Comparison of ENCODE assay signal across 8 mouse cellular contexts in genomic region chr13:16020659-16021058, GRCm38 (mm10). TPM values are rescaled to one million over a fixed set of nuclear protein-coding genes. Genes with fewer than 3 reads are reported as not detected.
DNase-seq lines count a peak whose midpoint lies in the region; ATAC-seq and TF ChIP-seq lines count a peak whose summit lies in the region.

No protein-coding gene starts in this region.

- H3K27ac ChIP-seq in kidney, postnatal 0 days = no peak overlapping the region
- no peak overlapping the region for H3K27ac ChIP-seq in kidney, embryonic 14.5 days (ENCODE audit: low read depth, low read length)

- no peak for ATAC-seq in kidney, postnatal 0 days (replicated peaks; ENCODE audit: low FRiP score, low read depth)
- no peak for ATAC-seq in kidney, embryonic 14.5 days (ENCODE audit: low FRiP score, low TSS enrichment)

- no peak overlapping the region for H3K9ac ChIP-seq in kidney, postnatal 0 days (ENCODE audit: low read depth, low read length)
- no peak overlapping the region for H3K9ac ChIP-seq in kidney, embryonic 14.5 days (ENCODE audit: low read depth, low read length)

- peak; percentile 84 for DNase-seq in kidney, postnatal 0 days (ENCODE audit: low spot score)
- peak; percentile 64 for DNase-seq in ES-CJ7 (ENCODE audit: low read depth, low spot score)
- peak; percentile 25 for DNase-seq in adrenal gland, postnatal 25 days
- peak; percentile 66 for DNase-seq in forelimb bud, embryonic 11.5 days (ENCODE audit: low read depth, low spot score)
- peak; percentile 65 to 74 for DNase-seq in left cerebral cortex, postnatal 14 days (ENCODE audit: low spot score in 2 of 2)
- DNase-seq in MN1 (ENCODE audit: low spot score) = no peak

- no peak for TF ChIP-seq POLR2A in myocyte (IDR thresholded peaks at IDR 0.05; ENCODE audit: insufficient read length, low read depth)

- H3K4me3 ChIP-seq in kidney, postnatal 0 days (replicated peaks; ENCODE audit: low read depth, low read length) = no peak overlapping the region
- H3K4me3 ChIP-seq in kidney, embryonic 14.5 days (ENCODE audit: low read length) = no peak overlapping the region
- peak overlapping the region; percentile 78 for H3K4me3 ChIP-seq in myocyte

- H3K36me3 ChIP-seq in kidney, postnatal 0 days (ENCODE audit: insufficient read depth, low read length) = no peaks in the 10 kb centered on the region
- H3K36me3 ChIP-seq in kidney, embryonic 14.5 days (ENCODE audit: control insufficient read depth, insufficient read depth, low read length) = no peaks in the 10 kb centered on the region
- H3K36me3 ChIP-seq in myocyte (ENCODE audit: control insufficient read depth, insufficient read depth) = no peaks in the 10 kb centered on the region

- H3K4me1 ChIP-seq in kidney, postnatal 0 days (replicated peaks; ENCODE audit: insufficient read depth, low read length) = no peaks in the 10 kb centered on the region
- 0 out of 2 replicates have a peak, but pooled peaks cover 4% of the 10 kb centered on the region for H3K4me1 ChIP-seq in kidney, embryonic 14.5 days (ENCODE audit: control insufficient read depth, insufficient read depth, low read length)

- no peak overlapping the region for H3K4me2 ChIP-seq in kidney, postnatal 0 days (ENCODE audit: low read length)
- H3K4me2 ChIP-seq in kidney, embryonic 14.5 days (replicated peaks; ENCODE audit: low read depth, low read length) = no peak overlapping the region
- H3K4me2 ChIP-seq in myocyte (ENCODE audit: low read depth) = peak overlapping the region; percentile 66

- intact Hi-C loops in left cerebral cortex, postnatal 14 days (cut with DNase I) = loop anchor here (5.0 kb wide), 2 partner anchors 742 to 1412 kb away; no protein-coding TSS in a partner anchor

- no peaks in the 10 kb centered on the region for H3K9me3 ChIP-seq in kidney, postnatal 0 days (replicated peaks; ENCODE audit: low read length)
- H3K9me3 ChIP-seq in kidney, embryonic 14.5 days (ENCODE audit: control insufficient read depth, low read length) = no peaks in the 10 kb centered on the region

- WGBS in kidney, postnatal 0 days = 8% methylated on average over 1 of the region's 1 CpGs
- 0% methylated on average over 1 of the region's 1 CpGs for WGBS in kidney, embryonic 14.5 days

- peaks cover 10% of the 10 kb centered on the region; the same call in 1 of the 2 replicates for H3K27me3 ChIP-seq in kidney, postnatal 0 days (ENCODE audit: insufficient read depth, low read length)
- H3K27me3 ChIP-seq in kidney, embryonic 14.5 days (ENCODE audit: control insufficient read depth, insufficient read depth, low read length) = peaks cover 17% of the 10 kb centered on the region
- no peaks in the 10 kb centered on the region for H3K27me3 ChIP-seq in myocyte (ENCODE audit: control insufficient read depth, insufficient read depth, insufficient read length)

- peaks cover 72% of the 10 kb centered on the region for H3K79me2 ChIP-seq in myocyte (ENCODE audit: control insufficient read depth, insufficient read depth)

- peak; percentile 82 for TF ChIP-seq CTCF in kidney, postnatal 0 days (IDR thresholded peaks at IDR 0.05; ENCODE audit: low read depth)

- no peak overlapping the region for H3ac ChIP-seq in myocyte (ENCODE audit: control insufficient read depth, insufficient read length)

TF ChIP-seq in myocyte, 11 proteins besides CTCF, POLR2A, EP300 and RAD21:
- no peak for TF ChIP-seq MYOG (IDR thresholded peaks at IDR 0.05; ENCODE audit: control insufficient read depth in 1 of 3, insufficient read depth in 1 of 3, insufficient read length in 2 of 3, low read depth in 2 of 3)
- no peak for TF ChIP-seq TCF3 (IDR thresholded peaks at IDR 0.05; ENCODE audit: insufficient read length, low read depth)
- TF ChIP-seq USF1 (IDR thresholded peaks at IDR 0.05; ENCODE audit: low read depth) = no peak
- no peak for TF ChIP-seq MAX (IDR thresholded peaks at IDR 0.05; ENCODE audit: low read depth)
- no peak for TF ChIP-seq REST (IDR thresholded peaks at IDR 0.05; ENCODE audit: insufficient read depth, insufficient read length)
- TF ChIP-seq MYOD1 (IDR thresholded peaks at IDR 0.05; ENCODE audit: control insufficient read depth in 1 of 3, insufficient read length in 2 of 3, low read depth in 2 of 3) = no peak
- no peak for TF ChIP-seq CEBPB (IDR thresholded peaks at IDR 0.05; ENCODE audit: insufficient read depth, poor library complexity, severe bottlenecking)
- no peak for TF ChIP-seq SRF (IDR thresholded peaks at IDR 0.05; ENCODE audit: control insufficient read depth, insufficient read length, low read depth)
- TF ChIP-seq TCF12 (IDR thresholded peaks at IDR 0.05; ENCODE audit: insufficient read depth, poor library complexity, severe bottlenecking) = no peak
- TF ChIP-seq E2F4 (IDR thresholded peaks at IDR 0.05; ENCODE audit: insufficient read depth) = no peak
- no peak for TF ChIP-seq POLR2AphosphoS2 (IDR thresholded peaks at IDR 0.05; ENCODE audit: insufficient read length, low read depth)

RNA-seq across cellular contexts. Expression of gene Inhba, which starts 9.0 kb away (rescaled TPM):
- polyA plus RNA-seq in kidney, postnatal 0 days (2015; fragmentation: Nextera tagmentation; extraction: Ambion mirVana) = 0.33 and 0.47 TPM in 2 replicates
- polyA plus RNA-seq in kidney, embryonic 14.5 days (2014; fragmentation: Nextera tagmentation; extraction: Ambion mirVana) = 0.79 and 0.80 TPM in 2 replicates
- total RNA-seq in adrenal gland, postnatal 25 days (2021) = 0.73 and 0.81 TPM in 2 replicates
- total RNA-seq in left cerebral cortex, postnatal 14 days (2021) = 10 to 100 TPM in 1 of 2 experiments, 1 to 10 TPM in 1; 8.2 to 12.1 TPM
- polyA plus RNA-seq in myocyte (2012; fragmentation: generic; extraction: Trizol) = 7.5 TPM
